Mouse (Mus musculus): ENCODE measurements at regions not wholly inside any gene's neighbourhood (a gene's known extent, or its start where the extent isn't known, plus 50 kb on each side); places are given as distances from the start of the nearest gene placed in this dataset.
A peak's percentile ranks its signal among the peaks of the same experiment; 100 is the strongest.

GRCm38 (mm10) chr4:71663397-71663796, 94.4 kb downstream of the Gm11232 start:
- Histone ChIP-seq H3K9me3 (ENCODE audit: control insufficient read depth, low read length) (no peaks in the 10 kb centered on the region), H3K36me3 (ENCODE audit: control insufficient read depth, insufficient read depth) (no peaks in the 10 kb centered on the region), H3K27ac (ENCODE audit: low read length) (no peak overlapping the region), H3K4me1 (replicated peaks; ENCODE audit: control insufficient read depth, insufficient read depth, low read length) (no peaks in the 10 kb centered on the region), H3K4me2 (ENCODE audit: low read length) (no peak overlapping the region), H3K4me3 (replicated peaks; ENCODE audit: low read length) (no peak overlapping the region), H3K9ac (replicated peaks; ENCODE audit: low read depth, low read length) (no peak overlapping the region), H3K27me3 (replicated peaks; ENCODE audit: control insufficient read depth, insufficient read depth, low read length) (no peaks in the 10 kb centered on the region)
- no peak for ATAC-seq

GRCm38 (mm10) chr4:71640521-71640920, 117.2 kb downstream of the Gm11232 start:
- no peak overlapping the region for H3K4me2 ChIP-seq (ENCODE audit: low read length)

GRCm38 (mm10) chr4:71627088-71627487, 130.7 kb downstream of the Gm11232 start:
- H3K9me3 ChIP-seq (ENCODE audit: control insufficient read depth, low read length) = no peaks in the 10 kb centered on the region
- H3K27ac ChIP-seq (ENCODE audit: low read length) = no peak overlapping the region
- H3K36me3 ChIP-seq (ENCODE audit: control insufficient read depth, insufficient read depth) = no peaks in the 10 kb centered on the region
- H3K4me2 ChIP-seq (ENCODE audit: low read length) = no peak overlapping the region
- no peaks in the 10 kb centered on the region for H3K27me3 ChIP-seq (replicated peaks; ENCODE audit: control insufficient read depth, insufficient read depth, low read length)
- H3K9ac ChIP-seq (replicated peaks; ENCODE audit: low read depth, low read length) = no peak overlapping the region
- 32% methylated on average over 2 of the region's 2 CpGs for WGBS
- no peaks in the 10 kb centered on the region for H3K4me1 ChIP-seq (replicated peaks; ENCODE audit: control insufficient read depth, insufficient read depth, low read length)
- H3K4me3 ChIP-seq (replicated peaks; ENCODE audit: low read length) = no peak overlapping the region
- ATAC-seq = no peak

More at GRCm38 (mm10) chr4:71640521-71640920, 117.2 kb downstream of the Gm11232 start:
- H3K27ac ChIP-seq (ENCODE audit: low read length) = no peak overlapping the region
- H3K4me1 ChIP-seq (replicated peaks; ENCODE audit: control insufficient read depth, insufficient read depth, low read length) = no peaks in the 10 kb centered on the region
- no peaks in the 10 kb centered on the region for H3K9me3 ChIP-seq (ENCODE audit: control insufficient read depth, low read length)
- H3K27me3 ChIP-seq (replicated peaks; ENCODE audit: control insufficient read depth, insufficient read depth, low read length) = no peaks in the 10 kb centered on the region
- 96% methylated on average over 10 of the region's 10 CpGs for WGBS
- H3K9ac ChIP-seq (replicated peaks; ENCODE audit: low read depth, low read length) = no peak overlapping the region
- ATAC-seq = no peak
- no peaks in the 10 kb centered on the region for H3K36me3 ChIP-seq (ENCODE audit: control insufficient read depth, insufficient read depth)
- no peak overlapping the region for H3K4me3 ChIP-seq (replicated peaks; ENCODE audit: low read length)

GRCm38 (mm10) chr4:71626626-71627025, 131.1 kb downstream of the Gm11232 start:
- H3K4me2 ChIP-seq (ENCODE audit: low read length) = no peak overlapping the region
- ATAC-seq = no peak
- 23% methylated on average over 1 of the region's 1 CpGs for WGBS
- H3K36me3 ChIP-seq (ENCODE audit: control insufficient read depth, insufficient read depth) = no peaks in the 10 kb centered on the region
- no peak overlapping the region for H3K9ac ChIP-seq (replicated peaks; ENCODE audit: low read depth, low read length)
- H3K9me3 ChIP-seq (ENCODE audit: control insufficient read depth, low read length) = no peaks in the 10 kb centered on the region
- H3K27me3 ChIP-seq (replicated peaks; ENCODE audit: control insufficient read depth, insufficient read depth, low read length) = no peaks in the 10 kb centered on the region
- no peaks in the 10 kb centered on the region for H3K4me1 ChIP-seq (replicated peaks; ENCODE audit: control insufficient read depth, insufficient read depth, low read length)
- H3K4me3 ChIP-seq (replicated peaks; ENCODE audit: low read length) = no peak overlapping the region
- no peak overlapping the region for H3K27ac ChIP-seq (ENCODE audit: low read length)

GRCm38 (mm10) chr4:71624771-71625170, 133.0 kb downstream of the Gm11232 start:
- ATAC-seq = no peak
- no peak overlapping the region for H3K27ac ChIP-seq (ENCODE audit: low read length)
- no peak overlapping the region for H3K4me3 ChIP-seq (replicated peaks; ENCODE audit: low read length)
- no peaks in the 10 kb centered on the region for H3K36me3 ChIP-seq (ENCODE audit: control insufficient read depth, insufficient read depth)
- H3K27me3 ChIP-seq (replicated peaks; ENCODE audit: control insufficient read depth, insufficient read depth, low read length) = no peaks in the 10 kb centered on the region
- H3K9me3 ChIP-seq (ENCODE audit: control insufficient read depth, low read length) = no peaks in the 10 kb centered on the region
- no peaks in the 10 kb centered on the region for H3K4me1 ChIP-seq (replicated peaks; ENCODE audit: control insufficient read depth, insufficient read depth, low read length)
- no peak overlapping the region for H3K9ac ChIP-seq (replicated peaks; ENCODE audit: low read depth, low read length)
- WGBS = 61% methylated on average over 2 of the region's 2 CpGs
- no peak overlapping the region for H3K4me2 ChIP-seq (ENCODE audit: low read length)

- no peaks in the 10 kb centered on the region for H3K36me3 ChIP-seq (ENCODE audit: control insufficient read depth, insufficient read depth)
- H3K4me1 ChIP-seq (replicated peaks; ENCODE audit: control insufficient read depth, insufficient read depth, low read length) = no peaks in the 10 kb centered on the region
- H3K27me3 ChIP-seq (replicated peaks; ENCODE audit: control insufficient read depth, insufficient read depth, low read length) = no peaks in the 10 kb centered on the region
- WGBS = 71% methylated on average over 1 of the region's 1 CpGs
- H3K9ac ChIP-seq (replicated peaks; ENCODE audit: low read depth, low read length) = no peak overlapping the region
- no peak overlapping the region for H3K4me3 ChIP-seq (replicated peaks; ENCODE audit: low read length)
- no peak overlapping the region for H3K4me2 ChIP-seq (ENCODE audit: low read length)
- ATAC-seq = peak; percentile 65
- H3K9me3 ChIP-seq (ENCODE audit: control insufficient read depth, low read length) = no peaks in the 10 kb centered on the region
- no peak overlapping the region for H3K27ac ChIP-seq (ENCODE audit: low read length)
Observed at GRCm38 (mm10) chr4:71613720-71614119, 144.0 kb downstream of the Gm11232 start.

- Histone ChIP-seq H3K4me1 (replicated peaks; ENCODE audit: control insufficient read depth, insufficient read depth, low read length) (no peaks in the 10 kb centered on the region; the same call in 1 of the 2 replicates), H3K9ac (replicated peaks; ENCODE audit: low read depth, low read length) (no peak overlapping the region), H3K4me2 (ENCODE audit: low read length) (no peak overlapping the region), H3K27ac (ENCODE audit: low read length) (no peak overlapping the region), H3K27me3 (replicated peaks; ENCODE audit: control insufficient read depth, insufficient read depth, low read length) (no peaks in the 10 kb centered on the region), H3K4me3 (replicated peaks; ENCODE audit: low read length) (no peak overlapping the region), H3K36me3 (ENCODE audit: control insufficient read depth, insufficient read depth) (no peaks in the 10 kb centered on the region), H3K9me3 (ENCODE audit: control insufficient read depth, low read length) (no peaks in the 10 kb centered on the region)
- no peak for ATAC-seq
- 90% methylated on average over 2 of the region's 2 CpGs for WGBS
Observed at GRCm38 (mm10) chr4:71585880-71586279, 171.9 kb downstream of the Gm11232 start.

GRCm38 (mm10) chr4:71560656-71561055, 197.1 kb downstream of the Gm11232 start:
- Histone ChIP-seq H3K4me2 (ENCODE audit: low read length) (no peak overlapping the region), H3K27ac (ENCODE audit: low read length) (no peak overlapping the region), H3K9ac (replicated peaks; ENCODE audit: low read depth, low read length) (no peak overlapping the region), H3K4me1 (replicated peaks; ENCODE audit: control insufficient read depth, insufficient read depth, low read length) (no peaks in the 10 kb centered on the region), H3K36me3 (ENCODE audit: control insufficient read depth, insufficient read depth) (no peaks in the 10 kb centered on the region), H3K27me3 (replicated peaks; ENCODE audit: control insufficient read depth, insufficient read depth, low read length) (no peaks in the 10 kb centered on the region), H3K9me3 (ENCODE audit: control insufficient read depth, low read length) (no peaks in the 10 kb centered on the region), H3K4me3 (replicated peaks; ENCODE audit: low read length) (no peak overlapping the region)
- WGBS = 84% methylated on average over 5 of the region's 5 CpGs
- no peak for ATAC-seq

- no peak for ATAC-seq
- no peak overlapping the region for H3K9ac ChIP-seq (replicated peaks; ENCODE audit: low read depth, low read length)
- no peak overlapping the region for H3K4me2 ChIP-seq (ENCODE audit: low read length)
- no peaks in the 10 kb centered on the region for H3K36me3 ChIP-seq (ENCODE audit: control insufficient read depth, insufficient read depth)
- H3K4me3 ChIP-seq (replicated peaks; ENCODE audit: low read length) = no peak overlapping the region
- H3K9me3 ChIP-seq (ENCODE audit: control insufficient read depth, low read length) = no peaks in the 10 kb centered on the region
- no peak overlapping the region for H3K27ac ChIP-seq (ENCODE audit: low read length)
- H3K27me3 ChIP-seq (replicated peaks; ENCODE audit: control insufficient read depth, insufficient read depth, low read length) = no peaks in the 10 kb centered on the region
- no peaks in the 10 kb centered on the region for H3K4me1 ChIP-seq (replicated peaks; ENCODE audit: control insufficient read depth, insufficient read depth, low read length)
Observed at GRCm38 (mm10) chr4:71539200-71539599, 218.6 kb downstream of the Gm11232 start.

GRCm38 (mm10) chr4:71537971-71538370, 219.8 kb downstream of the Gm11232 start:
- 88% methylated on average over 2 of the region's 2 CpGs for WGBS
- Histone ChIP-seq H3K4me1 (replicated peaks; ENCODE audit: control insufficient read depth, insufficient read depth, low read length) (no peaks in the 10 kb centered on the region), H3K36me3 (ENCODE audit: control insufficient read depth, insufficient read depth) (no peaks in the 10 kb centered on the region), H3K9ac (replicated peaks; ENCODE audit: low read depth, low read length) (no peak overlapping the region), H3K27ac (ENCODE audit: low read length) (no peak overlapping the region), H3K4me3 (replicated peaks; ENCODE audit: low read length) (no peak overlapping the region), H3K27me3 (replicated peaks; ENCODE audit: control insufficient read depth, insufficient read depth, low read length) (no peaks in the 10 kb centered on the region), H3K9me3 (ENCODE audit: control insufficient read depth, low read length) (no peaks in the 10 kb centered on the region), H3K4me2 (ENCODE audit: low read length) (no peak overlapping the region)
- no peak for ATAC-seq

All from forebrain, embryonic 16.5 days (tissue).